Mouse (Mus musculus) midbrain, postnatal 0 days (tissue): ENCODE results near the gene Zmynd11. TPM values are rescaled to one million over a fixed set of nuclear protein-coding genes. Genes with fewer than 3 reads are reported as not detected.

ENCODE experiments used
- ATAC-seq: fragments of 200-750 bp; cut with Nextera tagmentation; 2 replicates; pipeline ENCODE4 v1.8.0; 2017; ENCODE audit warnings: moderate number of reproducible peaks, mild to moderate bottlenecking, moderate TSS enrichment, moderate library complexity; ENCODE audit not compliant: low FRiP score
- DNase-seq: peaks from one replicate; pipeline ENCODE4 v3.0.0-alpha.2; 2015; ENCODE audit warnings: low spot score
- H3K27ac ChIP-seq: fragments of 300-500 bp; sonication (generic); 2 replicates; pipeline ENCODE4 v1.5.1; 2014; ENCODE audit warnings: low read depth, mild to moderate bottlenecking, low read length, mixed read lengths
- H3K27me3 ChIP-seq: fragments of 300-500 bp; sonication (generic); 2 replicates; pipeline ENCODE4 v1.6.1; 2014; ENCODE audit warnings: low read length, control low read depth, mixed read lengths; ENCODE audit not compliant: insufficient read depth
- H3K36me3 ChIP-seq: fragments of 300-500 bp; sonication (generic); 2 replicates; pipeline ENCODE4 v1.6.1; 2014; ENCODE audit warnings: low read length, control low read depth, mixed read lengths; ENCODE audit not compliant: insufficient read depth
- H3K4me1 ChIP-seq: fragments of 300-500 bp; sonication (generic); 2 replicates; pipeline ENCODE4 v1.6.1; 2014; ENCODE audit warnings: mild to moderate bottlenecking, control low read depth, antibody characterized with exemption, low read length, mixed read lengths; ENCODE audit not compliant: insufficient read depth
- H3K4me2 ChIP-seq: fragments of 300-500 bp; sonication (generic); 2 replicates; pipeline ENCODE4 v1.6.1; 2014; ENCODE audit warnings: low read depth, mild to moderate bottlenecking, low read length, mixed read lengths; ENCODE audit not compliant: poor library complexity, severe bottlenecking
- H3K4me3 ChIP-seq: fragments of 300-500 bp; sonication (generic); 2 replicates; pipeline ENCODE4 v1.5.1; 2014; ENCODE audit warnings: low read depth, mild to moderate bottlenecking, low read length, moderate library complexity
- H3K9ac ChIP-seq: fragments of 300-500 bp; sonication (generic); replicated peaks from 2 replicates; pipeline ENCODE4 v1.6.1; 2014; ENCODE audit warnings: mild to moderate bottlenecking, low read length, moderate library complexity, mixed read lengths; ENCODE audit not compliant: poor library complexity, severe bottlenecking
- H3K9me3 ChIP-seq: fragments of 300-500 bp; sonication (generic); 2 replicates; pipeline ENCODE4 v1.6.1; 2016; ENCODE audit warnings: low read length, control low read depth
- CTCF ChIP-seq: IDR thresholded peaks from 2 replicates; pipeline ENCODE4 v1.5.1; 2016; ENCODE audit warnings: antibody characterized with exemption, mild to moderate bottlenecking
- WGBS: fragments of 180-500 bp; shearing (Covaris S2); extraction: QIAGEN DNeasy Blood & Tissue Kit; methylation state at CpG from one replicate; pipeline ENCODE4 v1.1.7; 2014; 5-methylcytosine and 5-hydroxymethylcytosine counted together
- polyA plus RNA-seq: library from polyadenylated mRNA; unstranded; fragments of >200 nt; fragmentation: Nextera tagmentation; extraction: Ambion mirVana; gene quantifications from 2 replicates; pipeline ENCODE4 v1.2.1, GENCODE M21; 2015
- total RNA-seq: library from RNA; depleted of rRNA; stranded (reverse); fragments of >200 nt; gene quantifications from 2 replicates; pipeline ENCODE4 v1.2.3, GENCODE M21; 2014

The Zmynd11 gene
- total and polyA plus RNA-seq, 2 experiments from 2014 or later = 157 to 163 TPM

- H3K4me2 ChIP-seq = no peak overlapping the region
- H3K36me3 ChIP-seq = peaks cover 32% of the 10 kb centered on the region
- H3K9me3 ChIP-seq = no peaks in the 10 kb centered on the region
- TF ChIP-seq CTCF = no peak
- DNase-seq = no peak
- no peak overlapping the region for H3K4me3 ChIP-seq
- H3K9ac ChIP-seq = no peak overlapping the region
- H3K27ac ChIP-seq = no peak overlapping the region
- H3K27me3 ChIP-seq = no peaks in the 10 kb centered on the region
- no peak for ATAC-seq
- 97% methylated on average over 1 of the region's 1 CpGs for WGBS
- H3K4me1 ChIP-seq = no peaks in the 10 kb centered on the region
Measured at GRCm38 (mm10) chr13:9663593-9663992, 101.5 kb downstream of the Zmynd11 start.

GRCm38 (mm10) chr13:9660711-9661110 is 104.4 kb downstream of the Zmynd11 start:
- H3K27ac ChIP-seq = no peak overlapping the region
- 86% methylated on average over 1 of the region's 1 CpGs for WGBS
- no peaks in the 10 kb centered on the region for H3K4me1 ChIP-seq
- no peak overlapping the region for H3K9ac ChIP-seq
- no peaks in the 10 kb centered on the region for H3K27me3 ChIP-seq
- H3K36me3 ChIP-seq = peaks cover 39% of the 10 kb centered on the region
- H3K9me3 ChIP-seq = no peaks in the 10 kb centered on the region
- no peak overlapping the region for H3K4me2 ChIP-seq
- no peak overlapping the region for H3K4me3 ChIP-seq
- no peak for ATAC-seq
- TF ChIP-seq CTCF = no peak
- no peak for DNase-seq

- H3K4me1 ChIP-seq = no peaks in the 10 kb centered on the region
- TF ChIP-seq CTCF = no peak
- DNase-seq (no peak), ATAC-seq (no peak)
- H3K27me3 ChIP-seq = no peaks in the 10 kb centered on the region
- no peaks in the 10 kb centered on the region for H3K9me3 ChIP-seq
- WGBS = 93% methylated on average over 6 of the region's 6 CpGs
- peaks cover 25% of the 10 kb centered on the region; the same call in 1 of the 2 replicates for H3K36me3 ChIP-seq
- H3K4me3 ChIP-seq = no peak overlapping the region
- no peak overlapping the region for H3K4me2 ChIP-seq
- H3K9ac ChIP-seq = no peak overlapping the region
- no peak overlapping the region for H3K27ac ChIP-seq
Measured at GRCm38 (mm10) chr13:9656613-9657012, 108.5 kb downstream of the Zmynd11 start.

- H3K27ac ChIP-seq = no peak overlapping the region
- no peaks in the 10 kb centered on the region for H3K9me3 ChIP-seq
- peaks cover 22% of the 10 kb centered on the region; the same call in 1 of the 2 replicates for H3K36me3 ChIP-seq
- WGBS = 89% methylated on average over 3 of the region's 3 CpGs
- H3K27me3 ChIP-seq = no peaks in the 10 kb centered on the region
- ATAC-seq = no peak
- H3K9ac ChIP-seq = no peak overlapping the region
- no peak overlapping the region for H3K4me2 ChIP-seq
- no peaks in the 10 kb centered on the region; the same call in 1 of the 2 replicates for H3K4me1 ChIP-seq
- TF ChIP-seq CTCF = no peak
- no peak overlapping the region for H3K4me3 ChIP-seq
- DNase-seq = no peak
Measured at GRCm38 (mm10) chr13:9653018-9653417, 112.1 kb downstream of the Zmynd11 start.

GRCm38 (mm10) chr13:9650580-9650979 is 114.5 kb downstream of the Zmynd11 start:
- no peak overlapping the region for H3K27ac ChIP-seq
- no peak for DNase-seq
- TF ChIP-seq CTCF = no peak
- no peaks in the 10 kb centered on the region; the same call in 1 of the 2 replicates for H3K4me1 ChIP-seq
- H3K9me3 ChIP-seq = no peaks in the 10 kb centered on the region
- no peak overlapping the region for H3K4me3 ChIP-seq
- H3K9ac ChIP-seq = no peak overlapping the region
- no peak for ATAC-seq
- H3K27me3 ChIP-seq = no peaks in the 10 kb centered on the region
- no peak overlapping the region for H3K4me2 ChIP-seq
- peaks cover 18% of the 10 kb centered on the region; the same call in 1 of the 2 replicates for H3K36me3 ChIP-seq

- no peak for TF ChIP-seq CTCF
- WGBS = 88% methylated on average over 1 of the region's 1 CpGs
- no peak overlapping the region for H3K4me2 ChIP-seq
- no peak for ATAC-seq
- no peak overlapping the region for H3K9ac ChIP-seq
- no peaks in the 10 kb centered on the region for H3K27me3 ChIP-seq
- H3K9me3 ChIP-seq = no peaks in the 10 kb centered on the region
- H3K36me3 ChIP-seq = peaks cover 18% of the 10 kb centered on the region; the same call in 1 of the 2 replicates
- no peak overlapping the region for H3K27ac ChIP-seq
- no peaks in the 10 kb centered on the region; the same call in 1 of the 2 replicates for H3K4me1 ChIP-seq
- no peak overlapping the region for H3K4me3 ChIP-seq
- DNase-seq = no peak
Measured at GRCm38 (mm10) chr13:9649894-9650293, 115.2 kb downstream of the Zmynd11 start.
